Comparison of ENCODE assay signal across 16 mouse cellular contexts in the genomic region with DNA sequence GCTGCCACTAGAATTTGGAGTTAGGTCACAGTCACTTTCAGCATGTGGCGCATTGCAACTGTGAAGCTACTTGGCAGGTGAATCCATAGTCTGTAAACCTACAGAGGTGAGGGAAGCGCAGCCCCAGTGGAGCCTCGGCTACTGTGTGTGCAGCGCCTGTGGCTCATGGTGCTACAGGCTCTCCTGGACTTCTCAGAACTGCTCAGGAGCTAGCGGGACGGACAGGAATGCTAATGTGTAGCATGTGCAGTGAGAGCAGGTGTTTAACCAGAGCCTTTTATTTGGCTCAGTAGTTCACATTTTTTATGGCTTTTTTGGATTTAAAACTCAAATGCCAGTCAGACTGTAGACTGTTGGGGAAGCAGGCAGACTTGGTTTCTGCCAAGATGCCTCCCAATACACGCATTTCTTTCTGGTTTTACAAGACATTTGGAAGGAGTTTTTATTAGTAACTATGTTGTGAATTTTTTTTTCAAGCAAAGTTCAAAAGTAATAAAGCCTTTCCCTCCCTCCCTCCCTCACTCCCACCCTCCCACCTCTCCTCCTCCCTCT. TPM values are rescaled to one million over a fixed set of nuclear protein-coding genes. Genes with fewer than 3 reads are reported as not detected.
DNase-seq lines count a peak whose midpoint lies in the region; ATAC-seq and TF ChIP-seq lines count a peak whose summit lies in the region.
"Had no signal": no experiment of that assay in that cellular context is flagged by ENCODE, and none has a peak within 500 bp of the region (broad histone marks: within the 10 kb centered on the region; RNA-seq: fewer than 3 reads in every experiment).

No protein-coding gene starts in this region.

- H3K9ac ChIP-seq in embryonic facial prominence, embryonic 13.5 days: 0 out of 2 replicates have a peak overlapping the region, but pooled peaks have one; percentile 2
- no peak overlapping the region for H3K9ac ChIP-seq in hindbrain, embryonic 13.5 days
- no peak overlapping the region for H3K9ac ChIP-seq in hindbrain, embryonic 12.5 days
- no peak overlapping the region for H3K9ac ChIP-seq in midbrain, embryonic 12.5 days (replicated peaks)
- H3K9ac ChIP-seq in limb, embryonic 14.5 days (ENCODE audit: low read depth, low read length, severe bottlenecking): no peak overlapping the region
- H3K9ac ChIP-seq: lung, embryonic 14.5 days had no signal

- H3K27me3 ChIP-seq in embryonic facial prominence, embryonic 13.5 days: no peaks in the 10 kb centered on the region
- no peaks in the 10 kb centered on the region for H3K27me3 ChIP-seq in embryonic facial prominence, embryonic 10.5 days (replicated peaks; ENCODE audit: low read depth, poor library complexity, severe bottlenecking)
- no peaks in the 10 kb centered on the region for H3K27me3 ChIP-seq in hindbrain, embryonic 13.5 days
- H3K27me3 ChIP-seq in hindbrain, embryonic 12.5 days: no peaks in the 10 kb centered on the region
- no peaks in the 10 kb centered on the region for H3K27me3 ChIP-seq in midbrain, embryonic 12.5 days
- no peaks in the 10 kb centered on the region for H3K27me3 ChIP-seq in midbrain, embryonic 10.5 days (ENCODE audit: low read depth, poor library complexity, severe bottlenecking)
- no peaks in the 10 kb centered on the region for H3K27me3 ChIP-seq in limb, embryonic 14.5 days (ENCODE audit: control insufficient read depth, insufficient read depth, low read length)
- H3K27me3 ChIP-seq: CH12.LX, Patski had no signal

- 71% methylated on average over 7 of the region's 7 CpGs for WGBS in embryonic facial prominence, embryonic 13.5 days
- WGBS in embryonic facial prominence, embryonic 10.5 days: 86% methylated on average over 7 of the region's 7 CpGs
- 81% methylated on average over 7 of the region's 7 CpGs for WGBS in hindbrain, embryonic 13.5 days
- WGBS in hindbrain, embryonic 12.5 days: 86% methylated on average over 7 of the region's 7 CpGs
- 85% methylated on average over 7 of the region's 7 CpGs for WGBS in midbrain, embryonic 12.5 days
- WGBS in midbrain, embryonic 10.5 days: 90% methylated on average over 7 of the region's 7 CpGs
- 25% methylated on average over 7 of the region's 7 CpGs for WGBS in limb, embryonic 14.5 days

- H3K4me3 ChIP-seq in embryonic facial prominence, embryonic 13.5 days: no peak overlapping the region
- H3K4me3 ChIP-seq in embryonic facial prominence, embryonic 10.5 days: no peak overlapping the region
- no peak overlapping the region for H3K4me3 ChIP-seq in hindbrain, embryonic 13.5 days
- H3K4me3 ChIP-seq in hindbrain, embryonic 12.5 days: no peak overlapping the region
- no peak overlapping the region for H3K4me3 ChIP-seq in midbrain, embryonic 12.5 days
- no peak overlapping the region for H3K4me3 ChIP-seq in midbrain, embryonic 10.5 days
- no peak overlapping the region for H3K4me3 ChIP-seq in limb, embryonic 14.5 days (replicated peaks; ENCODE audit: low read length)
- H3K4me3 ChIP-seq: myocyte had no signal

- TF ChIP-seq POLR2A in limb, embryonic 14.5 days (IDR thresholded peaks at IDR 0.05; ENCODE audit: borderline replicate concordance, extremely low read depth, insufficient read depth, insufficient read length): no peak

- H3K4me1 ChIP-seq in embryonic facial prominence, embryonic 13.5 days: peaks cover 32% of the 10 kb centered on the region
- peaks cover 22% of the 10 kb centered on the region for H3K4me1 ChIP-seq in embryonic facial prominence, embryonic 10.5 days
- H3K4me1 ChIP-seq in hindbrain, embryonic 13.5 days (replicated peaks): peaks cover 32% of the 10 kb centered on the region
- peaks cover 5% of the 10 kb centered on the region; the same call in 1 of the 2 replicates for H3K4me1 ChIP-seq in hindbrain, embryonic 12.5 days
- H3K4me1 ChIP-seq in midbrain, embryonic 12.5 days: 0 out of 2 replicates have a peak, but pooled peaks cover 9% of the 10 kb centered on the region
- H3K4me1 ChIP-seq in midbrain, embryonic 10.5 days: peaks cover 16% of the 10 kb centered on the region
- peaks cover 24% of the 10 kb centered on the region for H3K4me1 ChIP-seq in limb, embryonic 14.5 days (ENCODE audit: control insufficient read depth, insufficient read depth, low read length)

- no peak overlapping the region for H3K4me2 ChIP-seq in embryonic facial prominence, embryonic 13.5 days
- no peak overlapping the region for H3K4me2 ChIP-seq in hindbrain, embryonic 13.5 days
- H3K4me2 ChIP-seq in hindbrain, embryonic 12.5 days (replicated peaks): no peak overlapping the region
- H3K4me2 ChIP-seq in midbrain, embryonic 12.5 days (replicated peaks): no peak overlapping the region
- no peak overlapping the region for H3K4me2 ChIP-seq in limb, embryonic 14.5 days (replicated peaks; ENCODE audit: low read depth, low read length, severe bottlenecking)
- H3K4me2 ChIP-seq: lung, embryonic 14.5 days had no signal

- peaks cover 32% of the 10 kb centered on the region for H3K36me3 ChIP-seq in embryonic facial prominence, embryonic 13.5 days
- H3K36me3 ChIP-seq in embryonic facial prominence, embryonic 10.5 days (replicated peaks): peaks cover 83% of the 10 kb centered on the region
- H3K36me3 ChIP-seq in hindbrain, embryonic 13.5 days: peaks cover 20% of the 10 kb centered on the region
- peaks cover 8% of the 10 kb centered on the region for H3K36me3 ChIP-seq in hindbrain, embryonic 12.5 days
- peaks cover 35% of the 10 kb centered on the region for H3K36me3 ChIP-seq in midbrain, embryonic 12.5 days
- peaks cover 94% of the 10 kb centered on the region for H3K36me3 ChIP-seq in midbrain, embryonic 10.5 days
- peaks cover 22% of the 10 kb centered on the region; the same call in 1 of the 2 replicates for H3K36me3 ChIP-seq in limb, embryonic 14.5 days (ENCODE audit: control insufficient read depth, insufficient read depth, low read length)

- no peak for ATAC-seq in embryonic facial prominence, embryonic 13.5 days (ENCODE audit: insufficient number of reproducible peaks, insufficient read depth, low FRiP score, low TSS enrichment, low read depth)
- ATAC-seq in hindbrain, embryonic 13.5 days (ENCODE audit: low FRiP score): no peak
- ATAC-seq in hindbrain, embryonic 12.5 days (ENCODE audit: low FRiP score): no peak
- no peak for ATAC-seq in midbrain, embryonic 12.5 days (ENCODE audit: low FRiP score, low read depth)
- ATAC-seq in limb, embryonic 14.5 days (ENCODE audit: low FRiP score, low read depth): peak; percentile 79
- ATAC-seq: Patski had no signal

- DNase-seq in embryonic facial prominence, embryonic 10.5 days (ENCODE audit: low spot score): no peak
- no peak for DNase-seq in midbrain, embryonic 10.5 days (ENCODE audit: low spot score)
- DNase-seq in limb, embryonic 14.5 days (ENCODE audit: low spot score): peak; percentile 67
- no peak for DNase-seq in adrenal gland, postnatal 4 days (ENCODE audit: low spot score in 2 of 2)
- DNase-seq: cerebellum, adult 18-20 months; heart, adult 11 months; lung, embryonic 14.5 days; right cerebral cortex, adult 18-20 months had no signal

- H3K9me3 ChIP-seq in embryonic facial prominence, embryonic 13.5 days: no peaks in the 10 kb centered on the region
- no peaks in the 10 kb centered on the region for H3K9me3 ChIP-seq in embryonic facial prominence, embryonic 10.5 days
- no peaks in the 10 kb centered on the region for H3K9me3 ChIP-seq in hindbrain, embryonic 13.5 days
- no peaks in the 10 kb centered on the region for H3K9me3 ChIP-seq in hindbrain, embryonic 12.5 days (replicated peaks)
- H3K9me3 ChIP-seq in midbrain, embryonic 12.5 days: no peaks in the 10 kb centered on the region
- H3K9me3 ChIP-seq in midbrain, embryonic 10.5 days (replicated peaks): no peaks in the 10 kb centered on the region
- no peaks in the 10 kb centered on the region for H3K9me3 ChIP-seq in limb, embryonic 14.5 days (ENCODE audit: control insufficient read depth, low read length)

- no peak overlapping the region for H3K27ac ChIP-seq in embryonic facial prominence, embryonic 13.5 days
- H3K27ac ChIP-seq in embryonic facial prominence, embryonic 10.5 days (replicated peaks): no peak overlapping the region
- H3K27ac ChIP-seq in hindbrain, embryonic 13.5 days: 0 out of 2 replicates have a peak overlapping the region, but pooled peaks have one; percentile 0
- H3K27ac ChIP-seq in hindbrain, embryonic 12.5 days: no peak overlapping the region
- peak overlapping the region; percentile 2; the same call in 1 of the 2 replicates for H3K27ac ChIP-seq in midbrain, embryonic 12.5 days (replicated peaks)
- no peak overlapping the region for H3K27ac ChIP-seq in midbrain, embryonic 10.5 days (replicated peaks)
- no peak overlapping the region for H3K27ac ChIP-seq in limb, embryonic 14.5 days (replicated peaks; ENCODE audit: low read depth, low read length)

RNA-seq across cellular contexts. Expression of a gene that starts 37.6 kb away (rescaled TPM):
- 1.4 and 3.1 TPM in 2 replicates for polyA plus RNA-seq in embryonic facial prominence, embryonic 13.5 days (2015; fragmentation: Nextera tagmentation; extraction: Ambion mirVana)
- polyA plus RNA-seq in embryonic facial prominence, embryonic 10.5 days (2016; fragmentation: Nextera tagmentation; extraction: Ambion mirVana): 0.08 and 0.82 TPM in 2 replicates
- polyA plus RNA-seq in hindbrain, embryonic 13.5 days (2015; fragmentation: Nextera tagmentation; extraction: Ambion mirVana): 0.47 TPM in 2 replicates
- 0.43 and 0.68 TPM in 2 replicates for polyA plus RNA-seq in hindbrain, embryonic 12.5 days (2016; fragmentation: Nextera tagmentation; extraction: Ambion mirVana)
- 0.31 and 0.33 TPM in 2 replicates for polyA plus RNA-seq in midbrain, embryonic 12.5 days (2016; fragmentation: Nextera tagmentation; extraction: Ambion mirVana)
- polyA plus RNA-seq in midbrain, embryonic 10.5 days (2016; fragmentation: Nextera tagmentation; extraction: Ambion mirVana): 0.28 and 0.53 TPM in 2 replicates
- polyA plus RNA-seq in limb, embryonic 14.5 days (2012; rRNA removed): 2.8 and 4.0 TPM in 2 replicates
- 0.28 and 0.43 TPM in 2 replicates for polyA plus RNA-seq in limb, embryonic 14.5 days (2014; fragmentation: Nextera tagmentation; extraction: Ambion mirVana)
- total RNA-seq in adrenal gland, postnatal 4 days (2021): 10 to 100 TPM in 1 of 2 experiments, 1 to 10 TPM in 1; 5.6 to 39.9 TPM
- total RNA-seq: CH12.LX had no signal

RNA-seq across cellular contexts. Expression of a gene that starts 52.9 kb away (rescaled TPM):
- 1.1 and 1.7 TPM in 2 replicates for polyA plus RNA-seq in embryonic facial prominence, embryonic 13.5 days (2015; fragmentation: Nextera tagmentation; extraction: Ambion mirVana)
- 0.34 and 0.35 TPM in 2 replicates for polyA plus RNA-seq in embryonic facial prominence, embryonic 10.5 days (2016; fragmentation: Nextera tagmentation; extraction: Ambion mirVana)
- polyA plus RNA-seq in hindbrain, embryonic 13.5 days (2015; fragmentation: Nextera tagmentation; extraction: Ambion mirVana): 3.9 and 4.9 TPM in 2 replicates
- 1.5 and 1.7 TPM in 2 replicates for polyA plus RNA-seq in hindbrain, embryonic 12.5 days (2016; fragmentation: Nextera tagmentation; extraction: Ambion mirVana)
- 0.42 and 0.46 TPM in 2 replicates for polyA plus RNA-seq in midbrain, embryonic 12.5 days (2016; fragmentation: Nextera tagmentation; extraction: Ambion mirVana)
- polyA plus RNA-seq in midbrain, embryonic 10.5 days (2016; fragmentation: Nextera tagmentation; extraction: Ambion mirVana): 0.27 and 0.42 TPM in 2 replicates
- 11.0 and 13.0 TPM in 2 replicates for polyA plus RNA-seq in limb, embryonic 14.5 days (2012; rRNA removed)
- polyA plus RNA-seq in limb, embryonic 14.5 days (2014; fragmentation: Nextera tagmentation; extraction: Ambion mirVana): 4.7 and 5.0 TPM in 2 replicates
- total RNA-seq in adrenal gland, postnatal 4 days (2021): 10 to 100 TPM; 13.0 to 13.1 TPM
- total RNA-seq: CH12.LX; megakaryocyte, adult 5-6 weeks had no signal

RNA-seq across cellular contexts. Expression of a gene that starts 54.4 kb away (rescaled TPM):
- polyA plus RNA-seq in embryonic facial prominence, embryonic 13.5 days (2015; fragmentation: Nextera tagmentation; extraction: Ambion mirVana): 48.9 and 50.7 TPM in 2 replicates
- 52.7 and 54.5 TPM in 2 replicates for polyA plus RNA-seq in embryonic facial prominence, embryonic 10.5 days (2016; fragmentation: Nextera tagmentation; extraction: Ambion mirVana)
- polyA plus RNA-seq in hindbrain, embryonic 13.5 days (2015; fragmentation: Nextera tagmentation; extraction: Ambion mirVana): 54.9 and 59.1 TPM in 2 replicates
- polyA plus RNA-seq in hindbrain, embryonic 12.5 days (2016; fragmentation: Nextera tagmentation; extraction: Ambion mirVana): 65.3 and 67.3 TPM in 2 replicates
- 81.7 and 84.6 TPM in 2 replicates for polyA plus RNA-seq in midbrain, embryonic 12.5 days (2016; fragmentation: Nextera tagmentation; extraction: Ambion mirVana)
- 62.9 and 74.4 TPM in 2 replicates for polyA plus RNA-seq in midbrain, embryonic 10.5 days (2016; fragmentation: Nextera tagmentation; extraction: Ambion mirVana)
- polyA plus RNA-seq in limb, embryonic 14.5 days (2012; rRNA removed): 40.4 and 48.1 TPM in 2 replicates
- 32.6 and 39.0 TPM in 2 replicates for polyA plus RNA-seq in limb, embryonic 14.5 days (2014; fragmentation: Nextera tagmentation; extraction: Ambion mirVana)
- total RNA-seq in adrenal gland, postnatal 4 days (2021): 10 to 100 TPM; 57.1 to 64.9 TPM

Comparison
In these comparisons a context has a peak if more than half of its experiments do, and no peak if none do; other contexts are left out.
1. H3K27ac ChIP-seq: peak in hindbrain, embryonic 13.5 days (single experiment) and midbrain, embryonic 12.5 days (single experiment); none in embryonic facial prominence, embryonic 13.5 days (single experiment), embryonic facial prominence, embryonic 10.5 days (single experiment), hindbrain, embryonic 12.5 days (single experiment), midbrain, embryonic 10.5 days (single experiment) and limb, embryonic 14.5 days (single experiment).